Mouse (Mus musculus) embryonic facial prominence, embryonic 14.5 days (tissue): ENCODE measurements at regions not wholly inside any gene's neighbourhood (a gene's known extent, or its start where the extent isn't known, plus 50 kb on each side); places are given as distances from the start of the nearest gene placed in this dataset.

Source experiments
- ATAC-seq: fragments of 200-750 bp; cut with Nextera tagmentation; 2 replicates; pipeline ENCODE4 v1.8.0; 2017; ENCODE audit warnings: low read depth, moderate number of reproducible peaks, moderate TSS enrichment
- DNase-seq: peaks from one replicate; pipeline ENCODE4 v3.0.0-alpha.2; 2015; ENCODE audit warnings: low spot score
- H3K27ac ChIP-seq: fragments of 300-500 bp; sonication (generic); replicated peaks from 2 replicates; pipeline ENCODE4 v1.5.1; 2014; ENCODE audit warnings: low read depth, mild to moderate bottlenecking, low read length, moderate library complexity
- H3K27me3 ChIP-seq: fragments of 300-500 bp; sonication (generic); replicated peaks from 2 replicates; pipeline ENCODE4 v1.6.1; 2014; ENCODE audit warnings: low read length; ENCODE audit not compliant: control insufficient read depth, insufficient read depth
- H3K36me3 ChIP-seq: fragments of 300-500 bp; sonication (generic); 2 replicates; pipeline ENCODE4 v1.6.1; 2014; ENCODE audit warnings: low read length, mixed read lengths; ENCODE audit not compliant: control insufficient read depth, insufficient read depth
- H3K4me1 ChIP-seq: fragments of 300-500 bp; sonication (generic); 2 replicates; pipeline ENCODE4 v1.6.1; 2014; ENCODE audit warnings: antibody characterized with exemption, low read length; ENCODE audit not compliant: control insufficient read depth, insufficient read depth
- H3K4me2 ChIP-seq: fragments of 300-500 bp; sonication (generic); 2 replicates; pipeline ENCODE4 v1.6.1; 2014; ENCODE audit warnings: low read depth, mild to moderate bottlenecking, low read length, moderate library complexity, mixed read lengths
- H3K4me3 ChIP-seq: fragments of 300-500 bp; sonication (generic); 2 replicates; pipeline ENCODE4 v1.5.1; 2014; ENCODE audit warnings: low read depth, mild to moderate bottlenecking, low read length
- H3K9ac ChIP-seq: fragments of 300-500 bp; sonication (generic); 2 replicates; pipeline ENCODE4 v1.6.1; 2014; ENCODE audit warnings: low read depth, mild to moderate bottlenecking, low read length, moderate library complexity, mixed read lengths
- H3K9me3 ChIP-seq: fragments of 300-500 bp; sonication (generic); 2 replicates; pipeline ENCODE4 v1.6.1; 2016; ENCODE audit warnings: low read length; ENCODE audit not compliant: control insufficient read depth
- WGBS: fragments of 180-500 bp; shearing (Covaris S2); extraction: QIAGEN DNeasy Blood & Tissue Kit; methylation state at CpG from one replicate; pipeline ENCODE4 v1.1.7; 2014; 5-methylcytosine and 5-hydroxymethylcytosine counted together

DNA sequence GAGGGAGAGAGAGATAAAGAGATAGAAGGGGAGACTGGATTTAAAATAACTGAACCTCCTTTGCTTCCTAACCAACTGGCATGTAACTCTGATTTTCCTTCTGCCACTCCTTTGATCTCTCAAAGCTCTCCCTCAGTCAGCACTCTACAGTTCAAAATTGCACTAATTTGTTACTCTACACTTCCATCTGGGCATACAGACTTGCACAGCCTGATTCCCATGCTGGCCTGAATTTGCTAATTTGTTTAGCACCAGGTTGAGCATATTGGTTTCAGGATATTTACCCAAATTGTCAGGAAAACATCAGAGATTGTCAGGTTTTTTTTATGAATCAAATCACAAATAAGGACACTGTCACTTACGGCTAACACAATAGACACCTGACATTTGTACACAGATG is 125.9 kb upstream of the Tapt1 start:
- H3K9ac ChIP-seq, result no peak overlapping the region
- no peak overlapping the region for H3K27ac ChIP-seq
- H3K36me3 ChIP-seq, result no peaks in the 10 kb centered on the region
- DNase-seq (no peak), ATAC-seq (no peak)
- H3K4me2 ChIP-seq, result no peak overlapping the region
- no peaks in the 10 kb centered on the region for H3K4me1 ChIP-seq
- no peak overlapping the region for H3K4me3 ChIP-seq
- no peaks in the 10 kb centered on the region for H3K9me3 ChIP-seq
- no peaks in the 10 kb centered on the region for H3K27me3 ChIP-seq
- 89% methylated on average over 1 of the region's 1 CpGs for WGBS

DNA sequence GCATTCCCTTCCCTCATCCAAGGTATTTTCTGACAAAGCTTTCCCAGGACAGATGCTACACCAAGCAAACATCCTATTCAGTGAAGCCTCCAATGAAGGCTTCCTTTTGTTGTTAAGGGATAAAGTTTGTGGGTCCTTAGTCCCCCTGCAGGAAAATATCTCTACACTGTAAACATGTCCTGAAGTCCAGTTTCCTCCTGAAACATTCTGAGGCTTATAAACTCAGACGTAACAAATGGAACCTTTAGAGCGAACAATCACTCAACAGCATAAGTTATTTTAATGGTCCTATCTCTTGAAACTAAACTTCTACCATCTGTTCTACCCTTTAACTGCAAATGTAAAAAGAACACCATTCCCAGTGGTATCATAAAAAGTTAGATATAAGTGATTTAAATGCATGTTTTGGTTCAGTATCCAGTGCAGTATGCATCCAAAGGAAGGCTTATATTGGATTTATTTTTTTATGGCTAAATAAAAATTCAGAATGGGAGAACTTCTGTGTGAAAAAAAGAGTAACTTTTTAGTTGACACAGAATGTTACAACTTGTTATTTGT is 115.1 kb upstream of the Tapt1 start:
- no peaks in the 10 kb centered on the region for H3K4me1 ChIP-seq
- DNase-seq, result no peak
- no peak overlapping the region for H3K27ac ChIP-seq
- no peaks in the 10 kb centered on the region for H3K36me3 ChIP-seq
- ATAC-seq, result no peak
- 80% methylated on average over 2 of the region's 2 CpGs for WGBS
- H3K9me3 ChIP-seq, result no peaks in the 10 kb centered on the region
- no peak overlapping the region for H3K9ac ChIP-seq
- H3K4me3 ChIP-seq, result no peak overlapping the region
- H3K27me3 ChIP-seq, result no peaks in the 10 kb centered on the region
- no peak overlapping the region for H3K4me2 ChIP-seq

DNA sequence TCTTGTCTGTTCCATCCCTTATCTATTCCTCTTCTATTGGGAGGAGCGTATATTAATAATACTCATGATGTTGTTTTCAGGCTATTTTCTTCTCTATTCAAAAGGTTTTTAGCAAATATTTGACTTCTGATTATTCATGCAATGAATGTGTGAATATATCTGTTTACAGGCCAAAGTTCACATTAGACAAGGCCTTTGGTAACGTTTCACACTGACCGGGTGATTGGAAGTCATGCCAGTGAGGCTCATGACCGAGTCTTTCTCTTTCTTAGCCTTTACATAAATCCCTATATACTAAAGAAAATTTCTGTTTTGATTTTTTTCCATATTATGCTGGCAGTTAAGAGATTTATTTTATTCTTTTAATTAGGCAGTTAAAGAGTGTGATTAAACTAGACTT is 112.2 kb upstream of the Tapt1 start:
- no peak overlapping the region for H3K4me3 ChIP-seq
- H3K9ac ChIP-seq, result no peak overlapping the region
- no peak overlapping the region for H3K4me2 ChIP-seq
- H3K4me1 ChIP-seq, result no peaks in the 10 kb centered on the region
- H3K9me3 ChIP-seq, result no peaks in the 10 kb centered on the region
- WGBS, result 92% methylated on average over 4 of the region's 4 CpGs
- ATAC-seq (no peak), DNase-seq (no peak)
- no peaks in the 10 kb centered on the region for H3K36me3 ChIP-seq
- H3K27me3 ChIP-seq, result no peaks in the 10 kb centered on the region
- H3K27ac ChIP-seq, result no peak overlapping the region

DNA sequence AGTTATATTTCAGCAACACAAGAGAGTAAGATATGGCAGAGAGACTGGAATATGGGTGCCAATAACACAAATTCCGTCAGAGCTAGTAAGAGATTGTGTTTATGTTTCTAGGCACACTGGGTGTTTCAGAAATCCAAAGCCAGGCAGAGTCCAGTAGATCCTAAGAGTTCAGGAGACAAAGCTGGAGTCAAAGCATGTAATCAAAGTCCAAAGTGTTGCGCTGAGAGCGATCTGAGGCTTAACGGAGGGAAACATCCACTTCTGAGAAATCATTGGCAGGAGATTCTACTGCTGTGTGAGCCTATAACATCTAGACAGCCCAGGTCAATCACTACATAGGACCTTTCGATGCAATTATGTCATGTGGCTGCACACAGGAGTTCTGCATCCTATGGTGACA is 109.3 kb upstream of the Tapt1 start:
- no peaks in the 10 kb centered on the region for H3K36me3 ChIP-seq
- no peaks in the 10 kb centered on the region for H3K9me3 ChIP-seq
- ATAC-seq, result no peak
- H3K9ac ChIP-seq, result no peak overlapping the region
- no peaks in the 10 kb centered on the region for H3K27me3 ChIP-seq
- H3K4me2 ChIP-seq, result no peak overlapping the region
- no peaks in the 10 kb centered on the region for H3K4me1 ChIP-seq
- no peak for DNase-seq
- WGBS, result 89% methylated on average over 5 of the region's 5 CpGs
- H3K4me3 ChIP-seq, result no peak overlapping the region
- H3K27ac ChIP-seq, result no peak overlapping the region

DNA sequence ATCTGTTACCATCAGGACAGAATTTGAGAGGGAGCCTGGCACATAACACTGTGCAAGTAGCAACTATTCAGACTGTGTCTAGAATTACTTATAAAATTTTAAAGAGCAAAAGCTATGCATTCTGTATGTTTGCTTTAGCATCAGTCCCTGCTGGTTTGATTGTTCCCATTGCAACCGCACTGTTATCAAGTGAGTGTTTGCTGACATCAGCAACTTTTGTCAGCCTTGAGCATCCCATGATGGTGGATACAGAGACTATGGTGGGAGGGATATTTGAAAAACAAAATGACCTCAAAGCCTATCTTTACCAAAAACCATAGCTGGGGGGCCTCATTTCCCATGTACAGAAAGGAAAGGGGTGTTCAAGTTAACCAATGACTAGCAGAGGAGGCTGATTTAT is 93.2 kb upstream of the Tapt1 start:
- ATAC-seq (no peak), DNase-seq (no peak)
- H3K9me3 ChIP-seq, result no peaks in the 10 kb centered on the region
- no peak overlapping the region for H3K4me2 ChIP-seq
- H3K27ac ChIP-seq, result no peak overlapping the region
- H3K27me3 ChIP-seq, result no peaks in the 10 kb centered on the region
- H3K36me3 ChIP-seq, result no peaks in the 10 kb centered on the region
- no peaks in the 10 kb centered on the region for H3K4me1 ChIP-seq
- WGBS, result 87% methylated on average over 1 of the region's 1 CpGs
- no peak overlapping the region for H3K4me3 ChIP-seq
- no peak overlapping the region for H3K9ac ChIP-seq

DNA sequence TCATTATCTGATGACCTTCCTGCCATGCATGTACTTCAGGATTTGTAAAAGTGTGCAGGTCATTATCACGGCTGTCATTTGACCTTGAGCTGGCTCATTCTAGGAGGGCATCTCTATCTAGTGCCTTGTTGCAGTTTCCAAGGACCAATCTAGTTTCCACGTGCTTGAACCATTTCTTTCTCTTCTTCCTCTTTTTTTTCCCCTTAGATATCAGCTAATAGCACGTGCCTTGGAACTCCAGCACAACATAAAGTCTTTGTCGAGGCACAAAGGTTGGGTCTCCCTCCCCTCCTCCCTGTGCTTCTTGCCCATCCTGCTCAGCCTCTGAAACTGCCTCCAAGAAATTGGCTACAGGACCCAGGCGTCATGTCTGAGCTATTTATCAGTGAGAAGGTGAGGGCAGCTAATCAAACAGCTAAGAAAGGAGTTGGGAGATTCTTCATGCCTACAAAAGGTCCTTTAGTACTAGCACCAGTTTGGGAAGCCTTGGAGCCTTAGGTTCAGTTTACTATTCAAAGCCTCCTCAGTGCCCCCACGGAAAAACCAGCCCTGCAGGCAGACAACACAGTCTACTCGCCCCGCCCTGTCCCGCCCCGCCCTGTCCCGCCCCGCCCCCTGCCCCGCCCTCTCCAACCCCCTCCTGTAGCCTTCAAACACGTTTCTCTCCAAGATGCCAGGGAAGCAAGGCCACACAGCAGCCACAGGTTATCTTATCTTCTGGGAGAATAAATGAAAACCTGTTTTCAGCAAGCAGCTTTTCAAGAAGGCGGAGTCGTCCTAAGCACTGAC is 80.5 kb upstream of the Tapt1 start:
- 17% methylated on average over 15 of the region's 16 CpGs for WGBS
- DNase-seq, result peak; percentile 18
- peak overlapping the region; percentile 11; the same call in 1 of the 2 replicates for H3K4me2 ChIP-seq

DNA sequence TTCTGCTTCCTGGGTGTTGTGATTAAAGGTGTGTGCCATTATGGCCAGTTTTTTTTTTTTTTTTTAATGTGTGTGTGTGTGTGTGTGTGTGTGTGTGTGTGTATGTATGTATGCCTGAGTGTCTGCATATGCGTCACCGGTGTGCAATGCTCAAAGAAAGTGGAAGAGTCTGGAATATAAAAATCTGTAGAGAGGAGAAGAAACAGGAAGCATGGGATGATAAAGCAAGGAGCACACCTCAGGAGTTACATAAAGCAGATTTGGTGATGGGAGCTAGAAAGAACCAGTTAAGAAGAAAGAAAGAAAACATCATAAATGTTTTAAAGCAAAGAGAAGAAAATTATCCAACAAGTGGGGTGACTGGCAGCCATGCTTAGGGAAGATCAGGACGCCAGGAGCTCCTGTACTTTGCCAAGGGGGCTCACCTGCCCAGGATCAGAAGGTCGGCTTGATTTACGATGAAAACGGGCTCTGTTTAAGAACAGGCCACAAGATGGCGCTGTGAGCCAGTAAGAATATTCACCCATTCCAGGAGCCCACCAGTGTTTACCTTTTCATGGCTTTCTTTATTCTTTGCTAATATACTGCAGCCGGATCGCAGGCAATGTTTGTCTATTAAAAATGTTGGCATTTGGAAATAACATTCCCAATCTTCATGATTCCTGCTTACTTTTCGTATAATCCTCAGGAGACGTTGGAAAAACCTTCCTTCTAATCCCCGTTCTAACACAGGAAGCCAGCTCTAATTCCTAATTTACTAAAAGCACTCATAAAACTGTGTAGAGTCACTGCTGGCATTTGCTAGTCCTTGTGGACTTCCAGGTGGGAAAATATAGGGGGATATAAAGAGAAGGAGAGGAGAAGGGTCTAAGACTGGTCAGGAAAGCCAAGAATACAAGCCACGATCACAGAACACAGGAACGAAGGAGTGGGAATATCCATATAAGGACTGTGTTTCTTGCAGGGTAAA is 77.7 kb upstream of the Tapt1 start:
- H3K9ac ChIP-seq, result no peak overlapping the region; the same call in 1 of the 2 replicates
- 0 out of 2 replicates have a peak overlapping the region, but pooled peaks have one; percentile 28 for H3K27ac ChIP-seq
- ATAC-seq (peak; percentile 62; the same call in 1 of the 2 replicates), DNase-seq (peak; percentile 84)
- no peaks in the 10 kb centered on the region for H3K4me1 ChIP-seq
- H3K4me3 ChIP-seq, result 0 out of 2 replicates have a peak overlapping the region, but pooled peaks have one; percentile 18
- H3K27me3 ChIP-seq, result no peaks in the 10 kb centered on the region
- no peaks in the 10 kb centered on the region for H3K36me3 ChIP-seq
- 27% methylated on average over 14 of the region's 14 CpGs for WGBS
- H3K9me3 ChIP-seq, result no peaks in the 10 kb centered on the region
- H3K4me2 ChIP-seq, result peak overlapping the region; percentile 50

More for the DNA sequence above, 80.5 kb upstream of the Tapt1 start:
- Histone ChIP-seq H3K27me3 (no peaks in the 10 kb centered on the region), H3K4me1 (no peaks in the 10 kb centered on the region), H3K4me3 (no peak overlapping the region; the same call in 1 of the 2 replicates), H3K36me3 (no peaks in the 10 kb centered on the region), H3K9me3 (no peaks in the 10 kb centered on the region), H3K9ac (no peak overlapping the region), H3K27ac (no peak overlapping the region)
- 0 out of 2 replicates have a peak, but pooled peaks have one; percentile 30 for ATAC-seq

DNA sequence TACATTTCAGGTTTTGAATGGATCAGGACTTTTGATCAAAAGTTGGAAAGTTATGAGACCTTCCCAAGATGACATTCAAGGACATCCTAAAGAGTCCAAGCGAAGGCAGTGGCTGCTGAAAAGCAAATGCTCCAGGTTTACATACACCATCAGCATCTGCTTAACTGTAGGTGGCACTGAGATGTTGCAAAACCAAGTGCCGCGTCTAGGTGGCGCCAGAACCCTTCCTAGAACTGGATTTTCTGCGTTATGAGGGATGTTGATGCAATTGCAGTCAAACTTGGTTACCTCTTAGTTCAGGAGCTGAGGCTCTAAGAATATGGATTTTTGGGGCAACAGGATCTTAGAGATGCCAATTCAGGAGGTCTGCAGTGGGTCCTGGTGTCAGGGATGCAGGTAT is 58.0 kb upstream of the Tapt1 start:
- Histone ChIP-seq H3K36me3 (no peaks in the 10 kb centered on the region), H3K4me2 (no peak overlapping the region), H3K9me3 (no peaks in the 10 kb centered on the region), H3K27ac (no peak overlapping the region), H3K4me1 (no peaks in the 10 kb centered on the region), H3K9ac (no peak overlapping the region), H3K4me3 (no peak overlapping the region), H3K27me3 (no peaks in the 10 kb centered on the region)
- peak; percentile 78 for DNase-seq
- 8% methylated on average over 5 of the region's 5 CpGs for WGBS
- 0 out of 2 replicates have a peak, but pooled peaks have one; percentile 50 for ATAC-seq
